Mouse (Mus musculus) left cerebral cortex, adult 9 months (tissue): ENCODE results near the gene Slu7.

Experiments
- DNase-seq, 2 experiments: peaks; one replicate each; pipeline ENCODE4 v3.0.0; 2022; ENCODE audit warnings: low spot score in 2 of 2

The Slu7 gene

GRCm38 (mm10) chr11:43433254-43434023 lies at the start of gene Slu7:
Gene Slu7, plus strand, starts transcription at chr11:43433744.
- DNase-seq, result peak in 1 of 2 experiments; percentile 59

GRCm38 (mm10) chr11:43385055-43385649 lies 48.4 kb upstream of the Slu7 start:
- DNase-seq, result peak in 1 of 2 experiments; percentile 49

- DNase-seq, result no peak
Observed at GRCm38 (mm10) chr11:43385716-43386115, 47.8 kb upstream of the Slu7 start.

- no peak for DNase-seq
Observed at GRCm38 (mm10) chr11:43387004-43387880, 46.3 kb upstream of the Slu7 start.

- no peak for DNase-seq
Observed at GRCm38 (mm10) chr11:43388122-43389097, 45.1 kb upstream of the Slu7 start.

GRCm38 (mm10) chr11:43389118-43389517 lies 44.4 kb upstream of the Slu7 start:
- DNase-seq, result no peak

- no peak for DNase-seq
Observed at GRCm38 (mm10) chr11:43392757-43393156, 40.8 kb upstream of the Slu7 start.

- DNase-seq, result no peak
Observed at GRCm38 (mm10) chr11:43393325-43393724, 40.2 kb upstream of the Slu7 start.

- DNase-seq, result no peak
Observed at GRCm38 (mm10) chr11:43395073-43395948, 38.2 kb upstream of the Slu7 start.

- DNase-seq, result no peak
Observed at GRCm38 (mm10) chr11:43396246-43396645, 37.3 kb upstream of the Slu7 start.

- no peak for DNase-seq
Observed at GRCm38 (mm10) chr11:43396672-43397071, 36.9 kb upstream of the Slu7 start.

- DNase-seq, result no peak
Observed at GRCm38 (mm10) chr11:43399297-43399696, 34.2 kb upstream of the Slu7 start.

- DNase-seq, result no peak
Observed at GRCm38 (mm10) chr11:43400131-43400530, 33.4 kb upstream of the Slu7 start.

GRCm38 (mm10) chr11:43404150-43404807 lies 29.3 kb upstream of the Slu7 start:
- DNase-seq, result no peak

GRCm38 (mm10) chr11:43408888-43409287 lies 24.7 kb upstream of the Slu7 start:
- no peak for DNase-seq

GRCm38 (mm10) chr11:43410291-43410690 lies 23.3 kb upstream of the Slu7 start:
- DNase-seq, result no peak

GRCm38 (mm10) chr11:43411413-43411812 lies 22.1 kb upstream of the Slu7 start:
- peak; percentile 20 to 79 for DNase-seq

- DNase-seq, result peak; percentile 42 to 90
Observed at GRCm38 (mm10) chr11:43412771-43413451, 20.6 kb upstream of the Slu7 start.

- no peak for DNase-seq
Observed at GRCm38 (mm10) chr11:43417201-43417600, 16.3 kb upstream of the Slu7 start.
